Mouse (Mus musculus) stomach, postnatal 0 days (tissue): Measurements from ENCODE around the gene Nptx2.

ENCODE experiments used
- CTCF ChIP-seq: IDR thresholded peaks from 2 replicates; pipeline ENCODE4 v1.5.1; 2016; ENCODE audit warnings: antibody characterized with exemption, low read depth, mild to moderate bottlenecking, moderate library complexity
- EP300 ChIP-seq: optimal IDR thresholded peaks from 2 replicates; pipeline ENCODE3; 2016; ENCODE audit warnings: antibody characterized with exemption

DNA sequence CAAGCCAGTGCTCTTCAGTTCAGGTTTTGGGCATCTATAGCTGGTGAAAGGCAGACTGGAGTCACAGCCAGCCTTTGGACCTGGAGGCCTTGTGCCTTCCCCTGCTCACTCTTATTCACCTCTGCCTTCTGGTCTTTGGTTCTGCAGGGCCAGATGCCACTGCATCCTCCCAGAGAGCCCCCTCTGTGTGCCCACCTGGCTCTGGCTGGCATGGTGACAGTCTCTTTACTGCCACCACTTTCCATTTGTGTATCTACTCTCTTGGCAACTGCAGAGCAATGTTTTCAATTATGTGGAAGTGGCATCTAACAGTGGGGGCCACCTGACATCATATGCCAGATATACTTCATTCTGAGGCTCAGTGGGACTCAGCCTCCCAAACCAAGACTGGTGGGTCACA is 12.8 kb downstream of the Nptx2 start:
- no peak for TF ChIP-seq EP300
- no peak for TF ChIP-seq CTCF
